Mouse (Mus musculus) kidney, postnatal 36 days (tissue): ENCODE data around the gene Cyp3a13.
"Not testable (repeated sequence)": the region's sequence is repeated elsewhere in the genome, so short reads cannot be mapped to it uniquely, and the experiment has no call there.

ENCODE experiments used
- DNase-seq, 2 experiments: peaks; one replicate each; pipeline ENCODE4 v3.0.0; 2021 to 2022; ENCODE audit warnings: mixed read lengths in 2 of 2

The Cyp3a13 gene

GRCm38 (mm10) chr5:137921532-137921931 is at the start of gene Cyp3a13:
TSS of gene Cyp3a13 (minus strand) at chr5:137921619.
- DNase-seq, result peak; percentile 2

GRCm38 (mm10) chr5:137966492-137966891 is 45.1 kb upstream of the Cyp3a13 start:
- no peak for DNase-seq

- DNase-seq, result no peak
Observed at GRCm38 (mm10) chr5:137962945-137963344, 41.5 kb upstream of the Cyp3a13 start, which contains the start of gene Gjc3. TSS of gene Gjc3 (minus strand) at chr5:137963098.

- DNase-seq, result no peak
Observed at GRCm38 (mm10) chr5:137956404-137956803, 35.0 kb upstream of the Cyp3a13 start.

- DNase-seq, result peak; percentile 49 to 76
Observed at GRCm38 (mm10) chr5:137951218-137951617, 29.8 kb upstream of the Cyp3a13 start.

GRCm38 (mm10) chr5:137947303-137947702 is 25.9 kb upstream of the Cyp3a13 start:
- no peak for DNase-seq

GRCm38 (mm10) chr5:137943133-137943532 is 21.7 kb upstream of the Cyp3a13 start:
- no peak for DNase-seq

GRCm38 (mm10) chr5:137940948-137941347 is 19.5 kb upstream of the Cyp3a13 start:
- no peak for DNase-seq

- DNase-seq, result peak in 1 of 2 experiments; percentile 2
Observed at GRCm38 (mm10) chr5:137937238-137937637, 15.8 kb upstream of the Cyp3a13 start.

GRCm38 (mm10) chr5:137936486-137936885 is 15.1 kb upstream of the Cyp3a13 start:
- no peak for DNase-seq

GRCm38 (mm10) chr5:137933934-137934333 is 12.5 kb upstream of the Cyp3a13 start:
- not testable (repeated sequence) for DNase-seq

GRCm38 (mm10) chr5:137928439-137928838 is 7.0 kb upstream of the Cyp3a13 start:
- no peak for DNase-seq

GRCm38 (mm10) chr5:137922171-137922570 is 752 bp upstream of the Cyp3a13 start:
- DNase-seq, result peak; percentile 7 to 49

GRCm38 (mm10) chr5:137915550-137915949 is 5.9 kb downstream of the Cyp3a13 start:
- peak; percentile 69 to 91 for DNase-seq

GRCm38 (mm10) chr5:137914508-137914907 is 6.9 kb downstream of the Cyp3a13 start:
- DNase-seq, result no peak

GRCm38 (mm10) chr5:137909564-137910262 is 11.7 kb downstream of the Cyp3a13 start:
- DNase-seq, result no peak

GRCm38 (mm10) chr5:137897812-137898211 is 23.6 kb downstream of the Cyp3a13 start:
- DNase-seq, result no peak

GRCm38 (mm10) chr5:137892954-137893353 is 28.5 kb downstream of the Cyp3a13 start:
- no peak for DNase-seq

GRCm38 (mm10) chr5:137887666-137888065 is 33.8 kb downstream of the Cyp3a13 start:
- DNase-seq, result no peak

GRCm38 (mm10) chr5:137885894-137886293 is 35.5 kb downstream of the Cyp3a13 start:
- DNase-seq, result peak; percentile 64 to 87

GRCm38 (mm10) chr5:137883345-137883744 is 38.1 kb downstream of the Cyp3a13 start:
- no peak for DNase-seq

GRCm38 (mm10) chr5:137882922-137883321 is 38.5 kb downstream of the Cyp3a13 start:
- no peak for DNase-seq

GRCm38 (mm10) chr5:137877860-137878259 is 43.6 kb downstream of the Cyp3a13 start:
- DNase-seq, result peak; percentile 14 to 71

- no peak for DNase-seq
Observed at GRCm38 (mm10) chr5:137875054-137875453, 46.4 kb downstream of the Cyp3a13 start.

GRCm38 (mm10) chr5:137872381-137872702 is 49.1 kb downstream of the Cyp3a13 start:
- DNase-seq, result not testable (repeated sequence)
